In genomic region chr5:137358382-137358781, GRCm38 (mm10) we compare ENCODE assay signal across 15 mouse cellular contexts. TPM values are rescaled to one million over a fixed set of nuclear protein-coding genes. Genes with fewer than 3 reads are reported as not detected.
DNase-seq lines count a peak whose midpoint lies in the region; TF ChIP-seq lines count a peak whose summit lies in the region.
"Had no signal": no experiment of that assay in that cellular context is flagged by ENCODE, and none has a peak within 500 bp of the region (broad histone marks: within the 10 kb centered on the region; RNA-seq: fewer than 3 reads in every experiment).

No protein-coding gene starts in this region.

- peak overlapping the region; percentile 17; the same call in 1 of the 2 replicates for H3K27ac ChIP-seq in heart, adult 2 months
- H3K27ac ChIP-seq: hindbrain, postnatal 0 days; liver, embryonic 15.5 days; midbrain, embryonic 10.5 days had no signal

- 30% methylated on average over 7 of the region's 7 CpGs for WGBS in heart, adult 2 months
- 25% methylated on average over 7 of the region's 7 CpGs for WGBS in lung, adult 2 months

- no peak for TF ChIP-seq EP300 in heart, adult 2 months (IDR thresholded peaks at IDR 0.05; ENCODE audit: insufficient read depth, low read depth, low read length)

- peak overlapping the region; percentile 33; the same call in 1 of the 2 replicates for H3K9ac ChIP-seq in heart, adult 2 months (ENCODE audit: low read depth, low read length)
- H3K9ac ChIP-seq: liver, embryonic 15.5 days had no signal

- TF ChIP-seq CTCF in heart, adult 2 months (IDR thresholded peaks at IDR 0.05), result peak; percentile 61
- TF ChIP-seq CTCF in lung, adult 2 months (IDR thresholded peaks at IDR 0.05; ENCODE audit: insufficient read depth, low read length), result peak; percentile 40

- intact Hi-C loops in heart, adult 2 months (cut with DNase I), result no loop called here

- no peaks in the 10 kb centered on the region for H3K27me3 ChIP-seq in heart, adult 2 months (ENCODE audit: control insufficient read depth, insufficient read depth, low read length)
- H3K27me3 ChIP-seq: liver, embryonic 15.5 days had no signal

- TF ChIP-seq POLR2A in heart, adult 2 months (IDR thresholded peaks at IDR 0.05; ENCODE audit: insufficient read depth, low read depth, low read length), result no peak
- TF ChIP-seq POLR2A in lung, adult 2 months (IDR thresholded peaks at IDR 0.05; ENCODE audit: borderline replicate concordance, extremely low read depth, low read depth, low read length), result no peak

- H3K4me1 ChIP-seq in heart, adult 2 months (ENCODE audit: control insufficient read depth, insufficient read depth, low read length), result peaks cover 9% of the 10 kb centered on the region
- peaks cover 12% of the 10 kb centered on the region for H3K4me1 ChIP-seq in lung, adult 2 months (ENCODE audit: control insufficient read depth, insufficient read depth, low read length)
- H3K4me1 ChIP-seq: liver, embryonic 15.5 days had no signal

- H3K36me3 ChIP-seq in heart, adult 2 months (ENCODE audit: control insufficient read depth, insufficient read depth, low read length), result peaks cover 30% of the 10 kb centered on the region

- H3K4me3 ChIP-seq in heart, adult 2 months, result no peak overlapping the region
- no peak overlapping the region for H3K4me3 ChIP-seq in lung, adult 2 months (replicated peaks; ENCODE audit: extremely low read depth, low read depth, low read length)
- H3K4me3 ChIP-seq: liver, embryonic 15.5 days; midbrain, embryonic 10.5 days had no signal

- DNase-seq in heart, adult 2 months, result no peak
- no peak for DNase-seq in heart, adult 9 months (ENCODE audit: low spot score in 2 of 2)
- DNase-seq in lung, adult 2 months, result no peak
- no peak for DNase-seq in lung, postnatal 25 days (ENCODE audit: low spot score)
- DNase-seq in ES-CJ7 (ENCODE audit: low read depth, low spot score), result peak; percentile 62
- peak; percentile 18 for DNase-seq in lung, postnatal 14 days
- no peak for DNase-seq in T-cell, adult 2 months (ENCODE audit: low spot score)
- DNase-seq in right cerebral cortex, postnatal 10 days (ENCODE audit: low spot score in 2 of 2), result no peak
- DNase-seq: adrenal gland, postnatal 14 days; cerebellum, postnatal 36 days; heart, postnatal 10 days; kidney, postnatal 14 days had no signal

- peaks cover 6% of the 10 kb centered on the region for H3K79me2 ChIP-seq in heart, adult 2 months (replicated peaks; ENCODE audit: control insufficient read depth, insufficient read depth, low read length)

RNA-seq across cellular contexts. Expression of gene Ephb4, which starts 8.5 kb away (rescaled TPM):
- 10 to 100 TPM; 45.9 to 53.9 TPM for total RNA-seq in heart, adult 2 months (2021)
- polyA plus RNA-seq in heart, adult 2 months (2012; rRNA removed), result 35.2 and 51.8 TPM in 2 replicates
- polyA plus RNA-seq in lung, adult 2 months (2012; rRNA removed), result 105 and 123 TPM in 2 replicates

RNA-seq across cellular contexts. Expression of gene Slc12a9, which starts 25.0 kb away (rescaled TPM):
- 1 to 10 TPM; 1.7 to 2.2 TPM for total RNA-seq in heart, adult 2 months (2021)
- polyA plus RNA-seq in heart, adult 2 months (2012; rRNA removed), result 6.0 and 8.9 TPM in 2 replicates
- 22.5 and 24.1 TPM in 2 replicates for polyA plus RNA-seq in lung, adult 2 months (2012; rRNA removed)

RNA-seq across cellular contexts. Expression of gene Trip6, which starts 44.2 kb away (rescaled TPM):
- 10 to 100 TPM; 12.5 to 13.6 TPM for total RNA-seq in heart, adult 2 months (2021)
- polyA plus RNA-seq in heart, adult 2 months (2012; rRNA removed), result 23.5 and 24.2 TPM in 2 replicates
- polyA plus RNA-seq in lung, adult 2 months (2012; rRNA removed), result 52.6 and 55.2 TPM in 2 replicates

RNA-seq across cellular contexts. Expression of gene Srrt, which starts 50.9 kb away (rescaled TPM):
- 10 to 100 TPM; 60.5 to 66.4 TPM for total RNA-seq in heart, adult 2 months (2021)
- polyA plus RNA-seq in heart, adult 2 months (2012; rRNA removed), result 63.9 and 74.2 TPM in 2 replicates
- 107 and 136 TPM in 2 replicates for polyA plus RNA-seq in lung, adult 2 months (2012; rRNA removed)

Comparison
In these comparisons a context has a peak if more than half of its experiments do, and no peak if none do; other contexts are left out.
1. DNase-seq: peak in ES-CJ7 (single experiment) and lung, postnatal 14 days (single experiment); none in heart, adult 2 months (0 of 2), heart, adult 9 months (0 of 2), lung, adult 2 months (single experiment), lung, postnatal 25 days (single experiment), T-cell, adult 2 months (single experiment) and right cerebral cortex, postnatal 10 days (0 of 2).